In the genomic region with DNA sequence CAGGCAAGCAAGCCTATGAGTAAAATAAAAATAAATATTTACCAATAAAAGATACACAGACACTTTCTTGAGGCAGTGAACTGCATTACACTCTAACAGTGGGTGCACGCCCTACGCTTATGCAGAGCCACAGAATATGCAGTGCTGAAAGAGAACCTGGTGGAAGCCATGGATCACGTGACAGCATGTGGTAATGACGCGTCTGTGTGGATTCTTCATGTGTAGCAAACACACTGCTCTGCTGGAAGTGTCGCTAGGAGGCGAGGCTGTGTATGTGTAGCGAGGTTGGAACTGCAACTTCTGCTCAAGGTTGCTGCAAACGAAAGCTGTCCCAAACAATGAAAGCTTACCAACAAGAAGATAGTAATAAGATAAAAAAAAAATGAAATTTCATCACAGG, we compare ENCODE assay signal across 12 mouse cellular contexts.
A peak's percentile ranks its signal among the peaks of the same experiment; 100 is the strongest.
DNase-seq lines count a peak whose midpoint lies in the region; ATAC-seq and TF ChIP-seq lines count a peak whose summit lies in the region.
"Had no signal": no experiment of that assay in that cellular context is flagged by ENCODE, and none has a peak within 500 bp of the region (broad histone marks: within the 10 kb centered on the region; RNA-seq: fewer than 3 reads in every experiment).

No protein-coding gene starts in this region.

- no peak overlapping the region for H3K4me3 ChIP-seq in limb, embryonic 14.5 days (replicated peaks; ENCODE audit: low read length)
- H3K4me3 ChIP-seq in limb, embryonic 10.5 days = no peak overlapping the region
- H3K4me3 ChIP-seq in myocyte = no peak overlapping the region
- no peak overlapping the region for H3K4me3 ChIP-seq in stomach, postnatal 0 days (ENCODE audit: low read depth, low read length)
- H3K4me3 ChIP-seq: embryonic facial prominence, embryonic 10.5 days had no signal

- TF ChIP-seq CTCF in stomach, postnatal 0 days (IDR thresholded peaks at IDR 0.05; ENCODE audit: low read depth) = no peak

- H3K27me3 ChIP-seq in limb, embryonic 14.5 days (ENCODE audit: control insufficient read depth, insufficient read depth, low read length) = no peaks in the 10 kb centered on the region
- H3K27me3 ChIP-seq in limb, embryonic 10.5 days (ENCODE audit: low read depth, poor library complexity, severe bottlenecking) = no peaks in the 10 kb centered on the region
- H3K27me3 ChIP-seq in myocyte (ENCODE audit: control insufficient read depth, insufficient read depth, insufficient read length) = no peaks in the 10 kb centered on the region
- no peaks in the 10 kb centered on the region for H3K27me3 ChIP-seq in stomach, postnatal 0 days (ENCODE audit: control insufficient read depth, insufficient read depth, low read length)

- ATAC-seq in limb, embryonic 14.5 days (ENCODE audit: low FRiP score, low read depth) = 0 out of 2 replicates have a peak, but pooled peaks have one; percentile 48
- ATAC-seq in granulocyte monocyte progenitor cell, adult 5-6 weeks (replicated peaks; ENCODE audit: poor library complexity, severe bottlenecking) = peak; percentile 49
- no peak for ATAC-seq in stomach, postnatal 0 days (ENCODE audit: low FRiP score, low TSS enrichment)

- H3K36me3 ChIP-seq in limb, embryonic 14.5 days (ENCODE audit: control insufficient read depth, insufficient read depth, low read length) = no peaks in the 10 kb centered on the region
- H3K36me3 ChIP-seq in limb, embryonic 10.5 days = no peaks in the 10 kb centered on the region
- H3K36me3 ChIP-seq in myocyte (ENCODE audit: control insufficient read depth, insufficient read depth) = peaks cover 4% of the 10 kb centered on the region
- no peaks in the 10 kb centered on the region for H3K36me3 ChIP-seq in stomach, postnatal 0 days (ENCODE audit: control insufficient read depth, insufficient read depth, low read length)
- H3K36me3 ChIP-seq: embryonic facial prominence, embryonic 10.5 days had no signal

- TF ChIP-seq EP300 in stomach, postnatal 0 days (optimal IDR thresholded peaks at IDR 0.05) = no peak

- H3K9me3 ChIP-seq in limb, embryonic 14.5 days (ENCODE audit: control insufficient read depth, low read length) = no peaks in the 10 kb centered on the region
- no peaks in the 10 kb centered on the region for H3K9me3 ChIP-seq in limb, embryonic 10.5 days (replicated peaks)
- no peaks in the 10 kb centered on the region for H3K9me3 ChIP-seq in stomach, postnatal 0 days (ENCODE audit: control insufficient read depth, low read length)
- H3K9me3 ChIP-seq: embryonic facial prominence, embryonic 10.5 days had no signal

- WGBS in limb, embryonic 14.5 days = 77% methylated on average over 9 of the region's 9 CpGs
- 94% methylated on average over 9 of the region's 9 CpGs for WGBS in limb, embryonic 10.5 days
- 84% methylated on average over 9 of the region's 9 CpGs for WGBS in stomach, postnatal 0 days

- no peak for DNase-seq in limb, embryonic 14.5 days (ENCODE audit: low spot score)
- no peak for DNase-seq in limb, embryonic 10.5 days (ENCODE audit: low spot score)
- peak; percentile 71 for DNase-seq in brain, adult 2 months (ENCODE audit: low read depth, low spot score)
- no peak for DNase-seq in stomach, postnatal 0 days (ENCODE audit: low spot score)
- no peak for DNase-seq in cerebellum, adult 18-20 months
- DNase-seq: adrenal gland, adult 8-10 months; cerebellum, adult 11-12 months; liver; lung, postnatal 14 days had no signal

- no peak overlapping the region for H3K27ac ChIP-seq in limb, embryonic 14.5 days (replicated peaks; ENCODE audit: low read depth, low read length)
- H3K27ac ChIP-seq in limb, embryonic 10.5 days = no peak overlapping the region
- H3K27ac ChIP-seq in stomach, postnatal 0 days (replicated peaks) = no peak overlapping the region

- no peaks in the 10 kb centered on the region for H3K79me2 ChIP-seq in myocyte (ENCODE audit: control insufficient read depth, insufficient read depth)

- no peak overlapping the region for H3K9ac ChIP-seq in limb, embryonic 14.5 days (ENCODE audit: low read depth, low read length, severe bottlenecking)
- H3K9ac ChIP-seq in stomach, postnatal 0 days (ENCODE audit: low read length) = no peak overlapping the region

- no peak for TF ChIP-seq POLR2A in limb, embryonic 14.5 days (IDR thresholded peaks at IDR 0.05; ENCODE audit: borderline replicate concordance, extremely low read depth, insufficient read depth, insufficient read length)
- no peak for TF ChIP-seq POLR2A in myocyte (IDR thresholded peaks at IDR 0.05; ENCODE audit: insufficient read length, low read depth)

- H3K4me1 ChIP-seq in limb, embryonic 14.5 days (ENCODE audit: control insufficient read depth, insufficient read depth, low read length) = peaks cover 28% of the 10 kb centered on the region
- peaks cover 29% of the 10 kb centered on the region for H3K4me1 ChIP-seq in limb, embryonic 10.5 days
- H3K4me1 ChIP-seq in stomach, postnatal 0 days (replicated peaks; ENCODE audit: control insufficient read depth, insufficient read depth) = no peaks in the 10 kb centered on the region

- no peak overlapping the region for H3K4me2 ChIP-seq in limb, embryonic 14.5 days (replicated peaks; ENCODE audit: low read depth, low read length, severe bottlenecking)
- H3K4me2 ChIP-seq in myocyte (ENCODE audit: low read depth) = no peak overlapping the region
- H3K4me2 ChIP-seq in stomach, postnatal 0 days (replicated peaks; ENCODE audit: low read depth) = no peak overlapping the region

- no peak overlapping the region for H3ac ChIP-seq in myocyte (ENCODE audit: control insufficient read depth, insufficient read length)

TF ChIP-seq in myocyte, 11 proteins besides CTCF, POLR2A, EP300 and RAD21:
- no peak for TF ChIP-seq E2F4 (IDR thresholded peaks at IDR 0.05; ENCODE audit: insufficient read depth)
- peak; percentile 41 for TF ChIP-seq POLR2AphosphoS2 (IDR thresholded peaks at IDR 0.05; ENCODE audit: insufficient read length, low read depth)
- no peak for TF ChIP-seq MYOD1 (IDR thresholded peaks at IDR 0.05; ENCODE audit: control insufficient read depth in 1 of 3, insufficient read length in 2 of 3, low read depth in 2 of 3)
- TF ChIP-seq USF1 (IDR thresholded peaks at IDR 0.05; ENCODE audit: low read depth) = peak; percentile 54
- no peak for TF ChIP-seq TCF12 (IDR thresholded peaks at IDR 0.05; ENCODE audit: insufficient read depth, poor library complexity, severe bottlenecking)
